Mouse (Mus musculus) heart, postnatal 0 days (tissue): ENCODE measurements around the gene Shisa5. TPM values are rescaled to one million over a fixed set of nuclear protein-coding genes. Genes with fewer than 3 reads are reported as not detected.
A peak's percentile ranks its signal among the peaks of the same experiment; 100 is the strongest.

ENCODE experiments used
- ATAC-seq: fragments of 200-750 bp; cut with Nextera tagmentation; 2 replicates; pipeline ENCODE4 v1.8.0; 2017; ENCODE audit warnings: low read depth, moderate number of reproducible peaks, moderate library complexity; ENCODE audit not compliant: insufficient read depth
- DNase-seq: peaks from one replicate; pipeline ENCODE4 v3.0.0-alpha.2; 2016; ENCODE audit warnings: low spot score
- H3K27ac ChIP-seq: fragments of 300-500 bp; sonication (generic); 2 replicates; pipeline ENCODE4 v1.5.1; 2014; ENCODE audit warnings: low read depth, mild to moderate bottlenecking
- H3K27me3 ChIP-seq: fragments of 300-500 bp; sonication (generic); 2 replicates; pipeline ENCODE4 v1.6.1; 2014; ENCODE audit warnings: low read length, mixed read lengths; ENCODE audit not compliant: control insufficient read depth, insufficient read depth
- H3K36me3 ChIP-seq: fragments of 300-500 bp; sonication (generic); replicated peaks from 2 replicates; pipeline ENCODE4 v1.6.1; 2014; ENCODE audit warnings: low read length, mixed read lengths; ENCODE audit not compliant: control insufficient read depth, insufficient read depth
- H3K4me1 ChIP-seq: fragments of 300-500 bp; sonication (generic); 2 replicates; pipeline ENCODE4 v1.6.1; 2014; ENCODE audit warnings: antibody characterized with exemption; ENCODE audit not compliant: control insufficient read depth, insufficient read depth
- H3K4me2 ChIP-seq: fragments of 300-500 bp; sonication (generic); 2 replicates; pipeline ENCODE4 v1.6.1; 2014; ENCODE audit warnings: low read depth, mild to moderate bottlenecking, low read length, moderate library complexity
- H3K4me3 ChIP-seq: fragments of 300-500 bp; sonication (generic); 2 replicates; pipeline ENCODE4 v1.5.1; 2014; ENCODE audit warnings: low read depth, low read length
- H3K9ac ChIP-seq: fragments of 300-500 bp; sonication (generic); replicated peaks from 2 replicates; pipeline ENCODE4 v1.6.1; 2014; ENCODE audit warnings: low read depth, low read length, mixed read lengths
- H3K9me3 ChIP-seq: fragments of 300-500 bp; sonication (generic); replicated peaks from 2 replicates; pipeline ENCODE4 v1.6.1; 2016; ENCODE audit warnings: low read length; ENCODE audit not compliant: control insufficient read depth
- CTCF ChIP-seq: IDR thresholded peaks from 2 replicates; pipeline ENCODE4 v1.5.1; 2016; ENCODE audit warnings: antibody characterized with exemption, control low read depth, low read depth
- EP300 ChIP-seq: IDR thresholded peaks from 2 replicates; pipeline ENCODE4 v1.6.1; 2016; ENCODE audit warnings: antibody characterized with exemption, low read depth
- WGBS: fragments of 180-500 bp; shearing (Covaris S2); extraction: QIAGEN DNeasy Blood & Tissue Kit; methylation state at CpG from one replicate; pipeline ENCODE4 v1.1.7; 2014; 5-methylcytosine and 5-hydroxymethylcytosine counted together
- polyA plus RNA-seq: library from polyadenylated mRNA; unstranded; fragments of >200 nt; fragmentation: Nextera tagmentation; extraction: Ambion mirVana; gene quantifications from 2 replicates; pipeline ENCODE4 v1.2.1, GENCODE M21; 2015
- total RNA-seq: library from RNA; depleted of rRNA; stranded (reverse); fragments of >200 nt; gene quantifications from 2 replicates; pipeline ENCODE4 v1.2.3, GENCODE M21; 2014; ENCODE audit warnings: low replicate concordance

The Shisa5 gene
- total and polyA plus RNA-seq, 2 experiments from 2014 or later: 51.8 to 102 TPM

DNA sequence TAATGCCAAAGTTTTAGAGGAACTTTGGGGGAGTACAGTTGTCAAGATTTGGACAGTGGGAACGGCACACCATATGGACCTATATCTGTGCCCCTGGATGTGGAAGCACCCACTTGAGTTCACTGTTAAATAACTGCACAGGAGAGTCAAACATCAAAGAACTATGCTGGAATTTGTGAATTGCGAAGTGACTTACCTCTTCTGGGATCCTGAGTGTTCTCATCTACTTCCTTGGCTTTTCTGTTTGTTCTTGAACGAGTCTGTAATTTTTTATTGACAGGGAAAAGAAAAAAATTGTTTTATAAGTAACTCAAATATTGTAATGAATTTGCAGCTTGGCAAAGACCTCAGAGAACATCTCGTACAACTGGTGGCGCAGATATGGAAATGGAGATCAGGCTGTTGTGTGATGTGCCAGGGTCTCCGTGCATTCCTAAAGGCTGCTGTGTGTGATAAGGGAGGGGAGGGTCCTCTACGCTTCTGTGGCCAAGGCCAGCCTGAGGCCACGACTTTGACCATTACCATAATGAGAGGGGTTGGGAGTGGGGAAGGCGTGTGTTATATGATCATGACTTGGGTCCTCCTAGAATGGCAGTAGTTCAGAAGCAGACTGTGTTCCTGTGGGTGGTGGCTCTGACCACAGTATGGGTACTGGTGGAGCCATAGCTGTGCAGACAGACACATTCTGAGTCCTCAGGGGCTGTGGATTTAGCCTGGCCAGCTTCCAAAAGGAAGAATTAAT, 45.6 kb upstream of the Shisa5 start:
- Histone ChIP-seq H3K9ac (no peak overlapping the region), H3K36me3 (no peaks in the 10 kb centered on the region), H3K4me3 (no peak overlapping the region), H3K4me2 (0 out of 2 replicates have a peak overlapping the region, but pooled peaks have one; percentile 88), H3K27ac (no peak overlapping the region), H3K4me1 (peaks cover 34% of the 10 kb centered on the region), H3K27me3 (no peaks in the 10 kb centered on the region), H3K9me3 (no peaks in the 10 kb centered on the region)
- TF ChIP-seq CTCF (no peak), EP300 (no peak)
- 63% methylated on average over 9 of the region's 9 CpGs for WGBS
- DNase-seq (no peak), ATAC-seq (no peak)

DNA sequence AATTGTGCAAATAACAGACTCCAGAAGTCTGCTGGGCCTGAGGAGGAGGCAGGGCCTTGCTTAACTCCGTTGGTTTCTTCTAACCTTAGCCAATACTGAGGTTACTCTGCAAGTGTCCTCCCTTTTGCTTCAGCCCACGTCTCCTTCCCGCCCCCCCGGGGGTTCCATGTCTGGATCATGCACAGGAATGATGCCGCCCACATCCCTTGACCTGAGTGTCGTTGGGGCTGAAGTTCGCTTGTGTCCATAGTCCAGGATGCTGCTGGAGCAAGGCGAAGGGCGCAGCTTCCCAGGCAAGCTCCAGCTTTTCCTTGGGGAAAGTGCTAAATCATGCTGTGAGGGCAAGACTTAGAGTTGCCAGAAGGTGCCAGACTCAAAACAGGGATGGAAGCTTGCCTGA, 42.0 kb upstream of the Shisa5 start:
- H3K4me3 ChIP-seq: no peak overlapping the region
- no peaks in the 10 kb centered on the region for H3K36me3 ChIP-seq
- H3K9me3 ChIP-seq: no peaks in the 10 kb centered on the region
- H3K4me1 ChIP-seq: no peaks in the 10 kb centered on the region
- no peak overlapping the region for H3K27ac ChIP-seq
- 58% methylated on average over 9 of the region's 9 CpGs for WGBS
- no peak for TF ChIP-seq EP300
- TF ChIP-seq CTCF: no peak
- no peak overlapping the region for H3K4me2 ChIP-seq
- H3K27me3 ChIP-seq: no peaks in the 10 kb centered on the region
- ATAC-seq (no peak), DNase-seq (no peak)
- no peak overlapping the region for H3K9ac ChIP-seq

DNA sequence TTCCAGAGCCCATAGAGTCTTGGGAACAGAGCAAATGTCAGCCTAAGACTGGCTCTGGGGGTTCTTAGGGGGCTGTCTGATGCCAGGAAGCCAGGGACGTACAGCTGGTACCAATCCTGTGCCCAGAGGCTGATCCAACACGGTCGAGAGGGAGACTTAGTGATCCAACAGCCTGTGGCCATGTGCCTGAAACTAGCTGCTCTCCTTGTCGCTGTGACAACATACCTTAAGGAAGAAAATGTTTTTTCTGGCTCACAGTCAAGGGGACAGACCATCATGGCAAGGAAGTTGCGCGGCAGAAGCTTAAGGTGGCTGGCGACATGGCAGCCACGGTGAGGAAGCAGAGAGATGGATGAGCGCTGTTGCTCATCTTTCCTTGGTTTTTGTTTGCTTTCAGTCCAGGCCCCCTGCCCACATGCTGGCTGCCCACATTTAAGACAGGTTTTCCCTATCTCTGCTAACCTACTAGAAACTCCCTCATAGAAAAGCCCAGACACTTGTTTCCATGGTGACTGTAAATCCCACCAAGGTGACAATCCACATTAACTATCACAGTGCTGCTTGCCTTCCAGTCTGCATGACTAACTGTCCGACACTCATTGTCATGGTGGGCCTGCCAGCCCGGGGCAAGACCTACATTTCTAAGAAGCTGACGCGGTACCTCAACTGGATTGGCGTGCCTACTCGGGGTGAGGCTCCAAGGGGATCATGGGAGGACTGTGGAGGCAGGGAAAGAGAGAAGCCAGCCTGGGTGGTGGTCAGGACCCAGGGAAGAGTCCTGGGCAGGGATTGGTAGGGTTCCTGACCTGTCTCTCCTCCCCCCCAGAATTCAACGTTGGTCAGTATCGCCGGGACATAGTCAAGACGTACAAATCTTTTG, 39.8 kb upstream of the Shisa5 start:
- Histone ChIP-seq H3K36me3 (no peaks in the 10 kb centered on the region), H3K4me3 (no peak overlapping the region), H3K27ac (no peak overlapping the region), H3K4me1 (no peaks in the 10 kb centered on the region), H3K9me3 (no peaks in the 10 kb centered on the region), H3K27me3 (no peaks in the 10 kb centered on the region), H3K9ac (no peak overlapping the region), H3K4me2 (no peak overlapping the region)
- TF ChIP-seq EP300 (no peak), CTCF (no peak)
- no peak for ATAC-seq
- no peak for DNase-seq
- WGBS: 74% methylated on average over 19 of the region's 19 CpGs

DNA sequence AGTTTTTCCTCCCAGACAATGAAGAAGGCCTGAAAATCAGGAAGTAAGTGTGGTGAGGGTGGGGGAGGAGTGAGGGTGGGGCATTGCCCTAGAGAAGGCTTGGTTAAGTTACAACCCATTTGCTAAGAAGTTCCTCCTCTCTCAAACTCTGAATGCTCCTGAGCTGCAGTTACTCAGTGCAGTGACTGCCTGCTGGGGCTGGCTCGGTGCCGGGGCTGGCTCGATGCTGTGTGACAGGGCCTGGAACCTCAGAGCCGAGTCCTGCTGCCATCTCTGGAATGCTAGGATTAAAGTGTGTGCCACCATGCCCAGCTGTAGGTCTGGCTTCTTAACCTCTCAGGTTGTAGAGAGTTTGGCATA, 39.2 kb upstream of the Shisa5 start:
- no peaks in the 10 kb centered on the region for H3K4me1 ChIP-seq
- no peak overlapping the region for H3K4me3 ChIP-seq
- H3K27me3 ChIP-seq: no peaks in the 10 kb centered on the region
- H3K9ac ChIP-seq: no peak overlapping the region
- DNase-seq: no peak
- no peak for ATAC-seq
- TF ChIP-seq EP300 (no peak), CTCF (no peak)
- 71% methylated on average over 4 of the region's 4 CpGs for WGBS
- no peak overlapping the region for H3K27ac ChIP-seq
- H3K9me3 ChIP-seq: no peaks in the 10 kb centered on the region
- H3K4me2 ChIP-seq: no peak overlapping the region
- H3K36me3 ChIP-seq: no peaks in the 10 kb centered on the region

DNA sequence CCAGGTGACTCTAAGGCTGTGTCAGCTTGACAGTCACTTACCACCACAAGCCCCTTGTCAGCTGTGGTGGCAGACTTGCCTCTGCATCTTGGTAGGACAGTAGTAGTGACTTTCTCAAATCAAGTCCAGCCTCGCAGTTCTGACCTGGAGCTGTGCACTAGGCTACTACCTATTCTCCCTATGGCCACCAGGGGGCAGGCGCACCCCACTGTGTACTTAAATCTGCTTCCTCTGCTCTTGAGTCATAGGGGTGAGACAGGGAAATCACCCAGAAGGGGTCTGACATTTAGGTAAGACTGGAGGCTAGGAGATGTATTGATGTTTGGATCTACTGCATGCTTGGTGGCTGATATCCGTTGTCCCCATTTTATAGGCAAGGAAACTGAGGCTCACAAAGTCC, 37.6 kb upstream of the Shisa5 start:
- Histone ChIP-seq H3K36me3 (no peaks in the 10 kb centered on the region), H3K4me2 (no peak overlapping the region), H3K4me1 (no peaks in the 10 kb centered on the region), H3K4me3 (no peak overlapping the region), H3K27ac (no peak overlapping the region), H3K9me3 (no peaks in the 10 kb centered on the region), H3K27me3 (no peaks in the 10 kb centered on the region), H3K9ac (no peak overlapping the region)
- ATAC-seq (peak; percentile 66), DNase-seq (peak; percentile 81)
- 8% methylated on average over 3 of the region's 3 CpGs for WGBS
- no peak for TF ChIP-seq EP300
- peak; percentile 97 for TF ChIP-seq CTCF

DNA sequence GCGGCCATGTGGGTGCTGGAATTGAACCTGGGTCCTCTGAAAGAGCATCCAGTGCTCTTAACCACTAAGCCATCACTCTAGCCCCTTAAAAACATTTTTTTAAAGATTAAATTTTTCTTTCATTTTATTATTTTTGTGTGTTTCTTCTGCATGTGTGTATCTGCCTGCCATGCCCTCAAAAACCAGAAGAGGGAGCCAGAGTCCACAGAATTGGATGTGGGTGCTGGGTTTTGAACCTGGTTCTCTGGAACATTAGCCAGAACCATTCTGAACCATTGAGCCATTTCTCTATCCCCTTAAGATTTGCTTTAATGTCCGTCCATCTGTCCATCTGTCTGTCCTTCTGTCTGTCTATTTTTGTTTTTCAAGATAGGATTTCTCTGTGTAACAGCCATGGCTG, 35.2 kb upstream of the Shisa5 start:
- no peaks in the 10 kb centered on the region for H3K4me1 ChIP-seq
- H3K27me3 ChIP-seq: no peaks in the 10 kb centered on the region
- no peak overlapping the region for H3K4me3 ChIP-seq
- peak; percentile 83 for TF ChIP-seq CTCF
- no peak for TF ChIP-seq EP300
- no peaks in the 10 kb centered on the region for H3K9me3 ChIP-seq
- no peak overlapping the region for H3K4me2 ChIP-seq
- DNase-seq: no peak
- H3K9ac ChIP-seq: no peak overlapping the region
- H3K27ac ChIP-seq: no peak overlapping the region
- no peaks in the 10 kb centered on the region for H3K36me3 ChIP-seq
- WGBS: 42% methylated on average over 2 of the region's 2 CpGs
- no peak for ATAC-seq
